Comparison of ENCODE assay signal across 11 mouse cellular contexts in genomic region chr11:105457041-105457440, GRCm38 (mm10). TPM values are rescaled to one million over a fixed set of nuclear protein-coding genes. Genes with fewer than 3 reads are reported as not detected.
DNase-seq lines count a peak whose midpoint lies in the region; ATAC-seq lines count a peak whose summit lies in the region.
"Had no signal": no experiment of that assay in that cellular context is flagged by ENCODE, and none has a peak within 500 bp of the region (broad histone marks: within the 10 kb centered on the region; RNA-seq: fewer than 3 reads in every experiment).

No protein-coding gene starts in this region.

- H3K27me3 ChIP-seq in kidney, embryonic 14.5 days (ENCODE audit: control insufficient read depth, insufficient read depth, low read length): no peaks in the 10 kb centered on the region
- peaks cover 19% of the 10 kb centered on the region for H3K27me3 ChIP-seq in forebrain, embryonic 10.5 days (ENCODE audit: poor library complexity, severe bottlenecking)
- H3K27me3 ChIP-seq in intestine, embryonic 14.5 days (replicated peaks; ENCODE audit: control insufficient read depth, insufficient read depth, low read length): no peaks in the 10 kb centered on the region
- H3K27me3 ChIP-seq: CH12.LX had no signal

- ATAC-seq in kidney, embryonic 14.5 days (ENCODE audit: low FRiP score, low TSS enrichment): no peak
- no peak for ATAC-seq in intestine, embryonic 14.5 days (replicated peaks; ENCODE audit: low FRiP score, low TSS enrichment, low read depth)
- ATAC-seq in erythroid progenitor cell, adult 5-6 weeks (replicated peaks; ENCODE audit: low FRiP score, poor library complexity, severe bottlenecking): no peak

- 69% methylated on average over 7 of the region's 7 CpGs for WGBS in kidney, embryonic 14.5 days
- 65% methylated on average over 7 of the region's 7 CpGs for WGBS in forebrain, embryonic 10.5 days
- WGBS in intestine, embryonic 14.5 days: 56% methylated on average over 7 of the region's 7 CpGs

- H3K36me3 ChIP-seq in kidney, embryonic 14.5 days (ENCODE audit: control insufficient read depth, insufficient read depth, low read length): no peaks in the 10 kb centered on the region
- H3K36me3 ChIP-seq in forebrain, embryonic 10.5 days (replicated peaks): no peaks in the 10 kb centered on the region
- H3K36me3 ChIP-seq in intestine, embryonic 14.5 days (ENCODE audit: control insufficient read depth, insufficient read depth, low read length): no peaks in the 10 kb centered on the region

- H3K4me1 ChIP-seq in kidney, embryonic 14.5 days (ENCODE audit: control insufficient read depth, insufficient read depth, low read length): peaks cover 6% of the 10 kb centered on the region
- peaks cover 22% of the 10 kb centered on the region for H3K4me1 ChIP-seq in forebrain, embryonic 10.5 days
- peaks cover 9% of the 10 kb centered on the region; the same call in 1 of the 2 replicates for H3K4me1 ChIP-seq in intestine, embryonic 14.5 days (replicated peaks; ENCODE audit: control insufficient read depth, insufficient read depth, low read length)

- H3K9me3 ChIP-seq in kidney, embryonic 14.5 days (ENCODE audit: control insufficient read depth, low read length): no peaks in the 10 kb centered on the region
- no peaks in the 10 kb centered on the region for H3K9me3 ChIP-seq in forebrain, embryonic 10.5 days
- no peaks in the 10 kb centered on the region for H3K9me3 ChIP-seq in intestine, embryonic 14.5 days (ENCODE audit: control insufficient read depth, low read length)

- no peak for DNase-seq in kidney, postnatal 14 days
- DNase-seq in forebrain, embryonic 10.5 days (ENCODE audit: extremely low spot score, low spot score): no peak
- DNase-seq in intestine, embryonic 14.5 days (ENCODE audit: low spot score): peak; percentile 25
- peak; percentile 10 for DNase-seq in neural tube, embryonic 10.5 days (ENCODE audit: extremely low spot score, low spot score)
- DNase-seq in MN1 (ENCODE audit: low spot score): no peak
- DNase-seq in frontal cortex, postnatal 10 days (ENCODE audit: low spot score in 2 of 2): no peak
- DNase-seq: kidney, adult 9 months; lung, adult 2 months had no signal

- H3K4me2 ChIP-seq in kidney, embryonic 14.5 days (replicated peaks; ENCODE audit: low read depth, low read length): peak overlapping the region; percentile 83
- peak overlapping the region; percentile 67 for H3K4me2 ChIP-seq in intestine, embryonic 14.5 days (ENCODE audit: low read length)

- H3K9ac ChIP-seq in kidney, embryonic 14.5 days (ENCODE audit: low read depth, low read length): no peak overlapping the region
- no peak overlapping the region for H3K9ac ChIP-seq in intestine, embryonic 14.5 days (ENCODE audit: low read length)

- no peak overlapping the region for H3K27ac ChIP-seq in kidney, embryonic 14.5 days (ENCODE audit: low read depth, low read length)
- peak overlapping the region; percentile 81; the same call in 1 of the 2 replicates for H3K27ac ChIP-seq in forebrain, embryonic 10.5 days
- H3K27ac ChIP-seq in intestine, embryonic 14.5 days (ENCODE audit: low read depth): no peak overlapping the region

- peak overlapping the region; percentile 47; the same call in 1 of the 2 replicates for H3K4me3 ChIP-seq in kidney, embryonic 14.5 days (ENCODE audit: low read length)
- H3K4me3 ChIP-seq in forebrain, embryonic 10.5 days: peak overlapping the region; percentile 65
- peak overlapping the region; percentile 43 for H3K4me3 ChIP-seq in intestine, embryonic 14.5 days (ENCODE audit: low read depth, low read length)

RNA-seq across cellular contexts. Expression of gene March10, which starts 0.5 kb away (rescaled TPM):
- polyA plus RNA-seq in kidney, embryonic 14.5 days (2014; fragmentation: Nextera tagmentation; extraction: Ambion mirVana): not detected in 2 replicates
- 0.06 and 0.09 TPM in 2 replicates for polyA plus RNA-seq in forebrain, embryonic 10.5 days (2016; fragmentation: Nextera tagmentation; extraction: Ambion mirVana)
- not detected in 2 replicates for polyA plus RNA-seq in intestine, embryonic 14.5 days (2014; fragmentation: Nextera tagmentation; extraction: Ambion mirVana)
- not detected in 2 replicates for total RNA-seq in erythroid progenitor cell, adult 5-6 weeks (2015; ENCODE audit: low replicate concordance)
- total RNA-seq in erythroid progenitor cell, adult 5-6 weeks (2017; ENCODE audit: low replicate concordance): not detected in 2 replicates
- total RNA-seq: CH12.LX had no signal

Comparison
In these comparisons a context has a peak if more than half of its experiments do, and no peak if none do; other contexts are left out.
1. DNase-seq: peak in intestine, embryonic 14.5 days (single experiment) and neural tube, embryonic 10.5 days (single experiment); none in kidney, postnatal 14 days (single experiment), forebrain, embryonic 10.5 days (single experiment), MN1 (single experiment) and frontal cortex, postnatal 10 days (0 of 2).
2. Peak in every context shown above with its lines, with median percentiles within 50 percentile points of each other: H3K4me3 ChIP-seq.